Mouse (Mus musculus): Measurements from ENCODE around the gene Kctd11. TPM values are rescaled to one million over a fixed set of nuclear protein-coding genes. Genes with fewer than 3 reads are reported as not detected.
"Not testable (repeated sequence)": the region's sequence is repeated elsewhere in the genome, so short reads cannot be mapped to it uniquely, and the experiment has no call there.

The Kctd11 gene
- polyA plus RNA-seq (2015; fragmentation: Nextera tagmentation; extraction: Ambion mirVana): 15.9 and 18.1 TPM in 2 replicates

DNA sequence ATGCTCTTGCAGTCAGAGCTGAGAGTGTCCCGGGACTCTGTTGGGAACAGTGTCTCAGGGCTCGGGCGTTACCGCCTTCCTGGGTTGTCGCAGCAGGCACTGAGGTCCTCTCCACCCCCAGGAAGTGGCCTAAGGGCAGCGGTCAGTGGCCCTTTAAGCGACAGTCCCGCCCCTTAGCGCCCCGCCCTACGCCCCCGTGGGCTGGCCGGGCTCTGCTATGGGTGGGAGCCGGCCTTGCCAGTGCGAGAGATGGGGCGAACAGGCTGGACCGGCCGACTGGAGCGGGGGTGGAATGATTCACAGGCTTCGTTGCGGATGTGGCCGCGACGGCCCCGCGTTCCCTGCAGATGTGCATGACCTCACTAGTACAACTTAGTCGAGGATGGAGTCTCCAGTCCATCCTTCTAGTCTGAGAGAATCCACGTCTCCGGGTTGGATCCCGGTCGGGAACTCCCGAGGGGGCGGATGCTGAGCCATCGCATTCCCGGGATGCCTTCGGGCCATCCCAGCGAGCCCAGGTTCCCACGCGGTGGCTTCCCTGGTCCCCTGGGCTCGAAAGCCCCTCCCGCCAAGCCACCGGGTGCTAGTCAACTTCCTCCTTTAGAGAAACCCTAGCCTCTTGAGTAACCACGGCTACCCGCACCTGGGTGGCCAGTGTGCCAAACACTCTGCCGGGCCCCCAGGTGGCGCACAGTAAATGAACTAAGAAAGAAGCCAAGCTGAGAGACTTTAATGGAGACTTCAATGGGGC is at the start of gene Kctd11:
Gene Kctd11 (minus strand): TSS at position 554 of the 751 bp plus-strand sequence.
- H3K9me3 ChIP-seq (ENCODE audit: control insufficient read depth, low read length): no peaks in the 10 kb centered on the region
- peaks cover 11% of the 10 kb centered on the region for H3K4me1 ChIP-seq (replicated peaks; ENCODE audit: control insufficient read depth, insufficient read depth)
- H3K27me3 ChIP-seq (ENCODE audit: control insufficient read depth, insufficient read depth, low read length): no peaks in the 10 kb centered on the region
- DNase-seq (ENCODE audit: low spot score): peak; percentile 91
- WGBS: 0% methylated on average over 46 of the region's 46 CpGs
- H3K36me3 ChIP-seq (ENCODE audit: control insufficient read depth, insufficient read depth, low read length): no peaks in the 10 kb centered on the region
- TF ChIP-seq CTCF (IDR thresholded peaks at IDR 0.05; ENCODE audit: low read depth) (peak; percentile 65), EP300 (optimal IDR thresholded peaks at IDR 0.05) (peak; percentile 94)
- peak within 1 kb of the TSS; percentile 77 for H3K4me2 ChIP-seq (replicated peaks; ENCODE audit: low read depth)
- peak within 1 kb of the TSS; percentile 65 for H3K9ac ChIP-seq (ENCODE audit: low read length)
- H3K27ac ChIP-seq (replicated peaks): peak within 1 kb of the TSS; percentile 93
- peak within 1 kb of the TSS; percentile 57 for H3K4me3 ChIP-seq (ENCODE audit: low read depth, low read length)
- peak; percentile 85 for ATAC-seq (ENCODE audit: low FRiP score, low TSS enrichment)

DNA sequence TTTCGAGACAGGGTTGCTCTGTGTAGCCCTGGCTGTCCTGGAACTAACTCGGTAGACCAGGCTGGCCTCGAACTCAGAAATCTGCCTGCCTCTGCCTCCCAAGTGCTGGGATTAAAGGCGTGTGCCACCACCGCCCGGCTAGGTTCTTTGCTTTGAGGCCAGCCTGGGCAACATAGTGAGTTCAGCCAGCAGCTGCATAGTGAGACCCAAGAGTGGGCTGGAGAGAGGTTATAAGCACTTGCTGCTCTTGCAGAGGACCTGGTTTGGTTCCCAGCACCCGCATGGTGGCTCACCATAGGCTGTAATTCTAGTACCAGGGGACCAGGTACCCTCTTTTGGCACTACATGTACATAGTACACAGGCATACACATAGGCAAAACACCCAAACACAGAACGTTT is 49.0 kb upstream of the Kctd11 start:
- H3K36me3 ChIP-seq (ENCODE audit: control insufficient read depth, insufficient read depth, low read length); DNase-seq (ENCODE audit: low spot score); H3K4me3 ChIP-seq (ENCODE audit: low read depth, low read length); H3K4me1 ChIP-seq (replicated peaks; ENCODE audit: control insufficient read depth, insufficient read depth); H3K9me3 ChIP-seq (ENCODE audit: control insufficient read depth, low read length); H3K27me3 ChIP-seq (ENCODE audit: control insufficient read depth, insufficient read depth, low read length); H3K9ac ChIP-seq (ENCODE audit: low read length); ATAC-seq (ENCODE audit: low FRiP score, low TSS enrichment); H3K4me2 ChIP-seq (replicated peaks; ENCODE audit: low read depth); H3K27ac ChIP-seq (replicated peaks): not testable (repeated sequence)
- 86% methylated on average over 8 of the region's 8 CpGs for WGBS

DNA sequence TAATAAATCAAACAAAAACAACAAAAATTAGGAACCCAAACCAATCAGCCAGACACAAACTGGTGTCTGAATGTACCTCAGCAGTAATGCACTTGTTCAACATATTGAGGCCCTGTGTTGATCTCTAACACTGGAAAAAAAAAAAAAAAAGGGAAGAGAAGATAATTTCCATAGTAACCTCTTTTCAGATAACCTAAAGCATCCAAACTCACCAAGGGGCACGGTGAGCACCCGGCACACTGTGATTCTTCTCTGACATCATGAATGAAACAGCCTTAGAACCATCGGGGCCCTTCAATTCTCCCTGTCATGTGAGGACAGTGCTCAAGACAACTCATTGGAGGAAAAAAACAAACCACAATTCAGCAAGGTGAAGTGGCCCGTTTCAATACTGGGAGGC is 48.5 kb upstream of the Kctd11 start:
- ATAC-seq (ENCODE audit: low FRiP score, low TSS enrichment) (no peak), DNase-seq (ENCODE audit: low spot score) (no peak)
- Histone ChIP-seq H3K27me3 (ENCODE audit: control insufficient read depth, insufficient read depth, low read length) (no peaks in the 10 kb centered on the region), H3K4me2 (replicated peaks; ENCODE audit: low read depth) (no peak overlapping the region), H3K9ac (ENCODE audit: low read length) (no peak overlapping the region), H3K36me3 (ENCODE audit: control insufficient read depth, insufficient read depth, low read length) (no peaks in the 10 kb centered on the region), H3K27ac (replicated peaks) (no peak overlapping the region), H3K4me1 (replicated peaks; ENCODE audit: control insufficient read depth, insufficient read depth) (no peaks in the 10 kb centered on the region), H3K9me3 (ENCODE audit: control insufficient read depth, low read length) (no peaks in the 10 kb centered on the region), H3K4me3 (ENCODE audit: low read depth, low read length) (no peak overlapping the region)
- 30% methylated on average over 4 of the region's 4 CpGs for WGBS
- no peak for TF ChIP-seq EP300 (optimal IDR thresholded peaks at IDR 0.05)
- no peak for TF ChIP-seq CTCF (IDR thresholded peaks at IDR 0.05; ENCODE audit: low read depth)

DNA sequence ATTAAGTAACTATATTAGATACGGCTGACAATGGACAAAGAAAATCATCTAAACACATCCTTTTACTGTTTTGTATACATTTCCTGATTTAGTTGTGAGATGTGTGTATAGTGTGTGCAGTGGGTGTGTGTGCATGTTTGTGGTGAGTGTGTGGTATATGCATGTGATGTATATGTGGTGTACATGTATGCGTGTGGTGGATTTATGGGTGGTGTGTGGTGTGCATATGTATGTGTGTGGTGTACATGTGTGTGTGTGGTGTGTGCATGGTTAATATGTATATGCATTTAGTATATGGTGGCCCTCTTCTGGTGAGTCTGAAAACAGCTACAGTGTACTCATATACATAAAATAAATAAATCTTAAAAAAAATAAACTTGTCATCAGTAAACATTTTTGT is 46.3 kb upstream of the Kctd11 start:
- no peak overlapping the region for H3K4me2 ChIP-seq (replicated peaks; ENCODE audit: low read depth)
- no peaks in the 10 kb centered on the region for H3K36me3 ChIP-seq (ENCODE audit: control insufficient read depth, insufficient read depth, low read length)
- 90% methylated on average over 2 of the region's 2 CpGs for WGBS
- no peak overlapping the region for H3K9ac ChIP-seq (ENCODE audit: low read length)
- peak; percentile 19; the same call in 1 of the 2 replicates for TF ChIP-seq CTCF (IDR thresholded peaks at IDR 0.05; ENCODE audit: low read depth)
- TF ChIP-seq EP300 (optimal IDR thresholded peaks at IDR 0.05): no peak
- no peak for ATAC-seq (ENCODE audit: low FRiP score, low TSS enrichment)
- H3K27me3 ChIP-seq (ENCODE audit: control insufficient read depth, insufficient read depth, low read length): no peaks in the 10 kb centered on the region
- H3K9me3 ChIP-seq (ENCODE audit: control insufficient read depth, low read length): no peaks in the 10 kb centered on the region
- no peak overlapping the region for H3K27ac ChIP-seq (replicated peaks)
- no peak for DNase-seq (ENCODE audit: low spot score)
- no peak overlapping the region for H3K4me3 ChIP-seq (ENCODE audit: low read depth, low read length)
- H3K4me1 ChIP-seq (replicated peaks; ENCODE audit: control insufficient read depth, insufficient read depth): no peaks in the 10 kb centered on the region

DNA sequence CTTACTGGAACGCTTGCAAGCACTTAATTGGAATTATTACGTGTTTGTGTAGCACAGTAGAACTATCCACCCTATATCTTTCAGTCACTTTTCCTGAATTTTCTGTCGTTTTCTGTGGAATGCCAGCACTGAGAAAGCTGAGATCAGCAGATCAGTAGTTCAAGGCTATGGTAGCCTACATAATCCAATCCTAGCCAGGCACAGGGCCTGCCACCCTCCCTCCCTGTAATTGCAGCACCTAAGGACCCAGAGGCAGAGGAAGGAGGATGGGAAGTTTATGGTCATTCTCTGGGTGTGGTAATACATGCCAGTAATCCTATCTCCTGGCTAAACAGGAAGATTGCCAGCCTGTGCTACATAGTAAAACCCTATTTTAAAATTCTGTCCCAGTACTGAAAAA is 41.6 kb upstream of the Kctd11 start:
- Histone ChIP-seq H3K27me3 (ENCODE audit: control insufficient read depth, insufficient read depth, low read length) (no peaks in the 10 kb centered on the region), H3K36me3 (ENCODE audit: control insufficient read depth, insufficient read depth, low read length) (peaks cover 5% of the 10 kb centered on the region), H3K27ac (replicated peaks) (no peak overlapping the region), H3K4me3 (ENCODE audit: low read depth, low read length) (no peak overlapping the region), H3K9ac (ENCODE audit: low read length) (no peak overlapping the region), H3K4me1 (replicated peaks; ENCODE audit: control insufficient read depth, insufficient read depth) (0 out of 2 replicates have a peak, but pooled peaks cover 2% of the 10 kb centered on the region), H3K9me3 (ENCODE audit: control insufficient read depth, low read length) (no peaks in the 10 kb centered on the region), H3K4me2 (replicated peaks; ENCODE audit: low read depth) (peak overlapping the region; percentile 42; the same call in 1 of the 2 replicates)
- DNase-seq (ENCODE audit: low spot score) (peak; percentile 13), ATAC-seq (ENCODE audit: low FRiP score, low TSS enrichment) (no peak)
- WGBS: 57% methylated on average over 3 of the region's 3 CpGs
- TF ChIP-seq CTCF (IDR thresholded peaks at IDR 0.05; ENCODE audit: low read depth) (no peak), EP300 (optimal IDR thresholded peaks at IDR 0.05) (no peak)

DNA sequence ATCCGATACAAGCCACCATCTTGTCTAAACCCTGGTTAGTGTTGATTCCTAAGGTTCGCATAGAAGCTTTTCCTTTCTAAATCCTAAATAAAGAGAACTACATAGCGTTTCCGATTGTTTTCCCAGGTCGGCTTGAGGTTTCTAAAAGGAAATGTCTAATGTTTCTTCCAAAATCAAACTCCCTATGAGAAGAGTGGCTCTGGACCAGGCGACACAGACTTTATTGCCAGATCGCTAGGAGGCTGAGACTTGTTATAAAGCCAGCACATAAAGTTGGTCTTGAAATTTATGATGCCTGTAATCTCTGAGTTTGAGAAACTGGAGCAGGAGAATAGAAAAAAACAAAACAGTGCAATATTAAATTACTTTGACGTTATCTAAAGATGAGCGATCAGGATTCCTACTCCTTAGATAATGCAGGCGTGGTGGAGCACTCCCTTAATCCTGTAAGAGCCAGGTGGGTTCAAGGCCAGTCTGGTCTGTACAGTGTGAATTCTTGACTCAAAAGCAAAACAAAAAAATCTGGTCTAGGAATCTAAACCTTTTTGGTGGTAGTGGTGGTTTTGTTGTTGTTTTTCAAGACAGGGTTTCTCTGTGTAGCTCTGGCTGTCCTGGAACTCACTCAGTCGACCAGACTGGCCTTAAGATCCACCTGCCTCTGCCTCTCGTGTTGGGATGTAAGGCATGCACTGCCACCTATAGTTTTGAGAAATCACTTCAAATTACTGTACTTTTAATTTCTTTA is 41.0 kb upstream of the Kctd11 start:
- peak overlapping the region; percentile 47 for H3K4me3 ChIP-seq (ENCODE audit: low read depth, low read length)
- H3K4me2 ChIP-seq (replicated peaks; ENCODE audit: low read depth): peak overlapping the region; percentile 42
- peaks cover 10% of the 10 kb centered on the region for H3K36me3 ChIP-seq (ENCODE audit: control insufficient read depth, insufficient read depth, low read length)
- no peak for DNase-seq (ENCODE audit: low spot score)
- H3K4me1 ChIP-seq (replicated peaks; ENCODE audit: control insufficient read depth, insufficient read depth): 0 out of 2 replicates have a peak, but pooled peaks cover 2% of the 10 kb centered on the region
- ATAC-seq (ENCODE audit: low FRiP score, low TSS enrichment): no peak
- TF ChIP-seq CTCF (IDR thresholded peaks at IDR 0.05; ENCODE audit: low read depth) (peak; percentile 43), EP300 (optimal IDR thresholded peaks at IDR 0.05) (no peak)
- no peaks in the 10 kb centered on the region for H3K9me3 ChIP-seq (ENCODE audit: control insufficient read depth, low read length)
- H3K27ac ChIP-seq (replicated peaks): peak overlapping the region; percentile 98
- H3K9ac ChIP-seq (ENCODE audit: low read length): peak overlapping the region; percentile 66
- WGBS: 1% methylated on average over 12 of the region's 12 CpGs
- H3K27me3 ChIP-seq (ENCODE audit: control insufficient read depth, insufficient read depth, low read length): no peaks in the 10 kb centered on the region

Data from stomach, postnatal 0 days (tissue).